Mouse (Mus musculus): ENCODE data around the gene Clptm1.
"Not testable (repeated sequence)": the region's sequence is repeated elsewhere in the genome, so short reads cannot be mapped to it uniquely, and the experiment has no call there.

The Clptm1 gene

DNA sequence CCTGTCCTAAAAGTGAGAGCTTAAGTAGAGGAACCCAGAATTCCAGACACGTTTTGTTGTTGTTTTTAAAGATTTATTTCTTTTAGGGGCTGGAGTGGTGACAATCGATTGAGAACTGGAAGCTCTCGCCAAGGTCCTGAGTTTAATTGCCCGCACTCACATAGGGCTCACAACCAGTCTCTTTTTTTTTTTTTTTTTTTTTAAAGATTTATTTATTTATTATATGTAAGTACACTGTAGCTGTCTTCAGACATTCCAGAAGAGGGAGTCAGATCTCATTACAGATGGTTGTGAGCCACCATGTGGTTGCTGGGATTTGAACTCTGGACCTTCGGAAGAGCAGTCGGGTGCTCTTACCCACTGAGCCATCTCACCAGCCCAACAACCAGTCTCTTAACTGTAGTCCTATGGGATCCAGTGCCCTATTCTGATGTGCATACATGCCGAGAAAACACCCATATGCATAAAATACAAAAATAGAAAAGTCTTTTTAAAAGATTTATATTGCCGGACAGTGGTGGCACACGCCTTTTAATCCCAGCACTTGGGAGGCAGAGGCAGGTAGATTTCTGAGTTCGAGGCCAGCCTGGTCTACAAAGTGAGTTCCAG lies 60.1 kb downstream of the Clptm1 start:
- DNase-seq, result not testable (repeated sequence)

- DNase-seq, result peak; percentile 93 to 95
Observed at GRCm38 (mm10) chr7:19603849-19604605, 60.8 kb downstream of the Clptm1 start, which contains the start of gene Clasrp. Gene Clasrp, minus strand, starts transcription at chr7:19604486.

- DNase-seq, result no peak
Observed at GRCm38 (mm10) chr7:19603055-19603454, 61.8 kb downstream of the Clptm1 start.

DNA sequence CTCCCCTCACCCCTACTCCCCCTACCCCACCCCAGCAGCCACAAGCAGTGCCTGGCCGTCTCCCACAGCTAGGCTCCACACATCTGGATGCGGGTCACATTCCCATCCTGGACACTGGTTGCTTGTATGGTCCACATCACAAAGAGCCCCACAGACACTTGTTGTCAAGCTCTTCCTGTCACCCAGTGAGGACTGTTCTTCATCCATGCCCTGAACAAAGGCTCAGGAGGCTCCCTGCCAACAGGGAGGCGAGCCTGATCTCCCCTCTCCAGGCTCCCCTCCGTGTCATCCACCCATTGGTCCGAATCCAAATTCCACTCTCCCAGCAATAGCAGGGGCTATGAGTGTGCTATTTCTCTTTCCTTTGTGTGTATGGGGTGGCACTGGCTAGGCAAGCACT lies 64.3 kb downstream of the Clptm1 start:
- no peak for DNase-seq

DNA sequence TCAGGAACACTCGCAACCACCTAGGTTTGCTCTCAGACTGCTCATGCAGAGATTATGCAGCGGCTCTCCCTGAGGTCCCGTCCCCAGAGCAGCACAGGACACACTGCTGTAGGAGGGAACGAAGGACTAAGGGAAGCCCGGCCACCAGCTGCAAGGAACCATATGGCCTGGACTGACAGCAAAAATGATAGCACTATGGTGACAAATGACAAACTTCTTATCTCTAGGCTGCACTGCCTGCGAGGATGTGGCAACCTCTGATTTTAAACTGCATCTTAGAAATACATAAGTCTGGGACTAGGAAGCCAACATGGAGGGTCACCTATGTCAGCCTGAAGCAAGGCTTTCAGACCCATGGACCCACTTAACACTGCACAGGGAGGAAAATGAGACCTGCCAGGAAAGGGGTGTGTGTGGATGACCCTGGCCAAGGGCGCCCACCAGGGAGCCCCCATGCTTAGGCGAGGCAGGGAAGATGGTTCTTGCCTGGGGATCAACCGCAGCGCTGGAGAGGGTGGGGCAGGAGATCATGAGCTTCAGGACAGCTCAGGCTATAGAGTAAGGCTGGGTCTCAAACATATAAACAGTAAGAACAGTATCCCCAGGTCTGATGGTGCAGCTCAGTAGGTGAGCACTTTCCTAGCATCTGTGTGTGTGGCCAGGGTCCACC lies 71.6 kb downstream of the Clptm1 start:
- no peak for DNase-seq

- peak in 1 of 2 experiments; percentile 51 for DNase-seq
Observed at GRCm38 (mm10) chr7:19589917-19590316, 74.9 kb downstream of the Clptm1 start.

DNA sequence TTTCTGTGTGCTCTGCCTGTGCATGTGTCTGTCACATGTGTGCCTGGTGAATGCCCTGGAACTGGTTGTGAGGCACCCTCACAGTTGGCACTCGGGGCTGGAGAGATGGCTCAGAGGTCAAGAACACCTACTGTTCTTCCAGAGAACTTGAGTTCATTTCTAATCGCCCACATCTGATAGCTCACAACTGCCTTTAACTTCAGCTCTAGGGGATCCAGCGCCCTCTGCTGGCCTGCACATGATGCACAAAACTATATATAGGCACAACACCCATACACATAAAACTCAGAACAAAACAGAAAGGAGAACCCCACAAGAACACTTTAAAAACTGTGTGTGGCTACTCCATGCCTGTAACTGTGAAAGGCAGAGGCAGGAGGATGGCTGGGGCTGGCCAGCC lies 75.6 kb downstream of the Clptm1 start:
- DNase-seq, result no peak

- DNase-seq, result no peak
Observed at GRCm38 (mm10) chr7:19586269-19586668, 78.6 kb downstream of the Clptm1 start.

All from thymus, adult 18-20 months (tissue).